Mouse (Mus musculus): ENCODE results near the gene Erich2.

Erich2 gene

GRCm38 (mm10) chr2:70562981-70563671 lies 54.5 kb downstream of the Erich2 start:
- DNase-seq: no peak

- no peak for DNase-seq
These were observed 55.4 kb downstream of the Erich2 start for GRCm38 (mm10) chr2:70563721-70564645.

- DNase-seq: no peak
These were observed 56.2 kb downstream of the Erich2 start for GRCm38 (mm10) chr2:70564646-70565315.

GRCm38 (mm10) chr2:70565651-70566602 lies 57.3 kb downstream of the Erich2 start:
- DNase-seq: no peak

- no peak for DNase-seq
These were observed 58.0 kb downstream of the Erich2 start for GRCm38 (mm10) chr2:70566603-70566981.

- peak; percentile 33 for DNase-seq
These were observed 58.6 kb downstream of the Erich2 start for GRCm38 (mm10) chr2:70567071-70567681.

- DNase-seq: no peak
These were observed 59.1 kb downstream of the Erich2 start for GRCm38 (mm10) chr2:70567682-70568077.

GRCm38 (mm10) chr2:70568198-70568941 lies 59.8 kb downstream of the Erich2 start:
- no peak for DNase-seq

GRCm38 (mm10) chr2:70571698-70572097 lies 63.1 kb downstream of the Erich2 start:
- DNase-seq: no peak

- no peak for DNase-seq
These were observed 63.6 kb downstream of the Erich2 start for GRCm38 (mm10) chr2:70572251-70572650.

- peak; percentile 38 for DNase-seq
These were observed 65.1 kb downstream of the Erich2 start for GRCm38 (mm10) chr2:70573544-70574210.

GRCm38 (mm10) chr2:70588200-70588599 lies 79.6 kb downstream of the Erich2 start:
- DNase-seq: no peak

Measured in kidney, adult 9 months (tissue).